Mouse (Mus musculus): ENCODE data around the gene Rbm41. TPM values are rescaled to one million over a fixed set of nuclear protein-coding genes. Genes with fewer than 3 reads are reported as not detected.
A peak's percentile ranks its signal among the peaks of the same experiment; 100 is the strongest.

Gene Rbm41
- 20.7 and 20.8 TPM in 2 replicates for total RNA-seq (2012; rRNA removed)

DNA sequence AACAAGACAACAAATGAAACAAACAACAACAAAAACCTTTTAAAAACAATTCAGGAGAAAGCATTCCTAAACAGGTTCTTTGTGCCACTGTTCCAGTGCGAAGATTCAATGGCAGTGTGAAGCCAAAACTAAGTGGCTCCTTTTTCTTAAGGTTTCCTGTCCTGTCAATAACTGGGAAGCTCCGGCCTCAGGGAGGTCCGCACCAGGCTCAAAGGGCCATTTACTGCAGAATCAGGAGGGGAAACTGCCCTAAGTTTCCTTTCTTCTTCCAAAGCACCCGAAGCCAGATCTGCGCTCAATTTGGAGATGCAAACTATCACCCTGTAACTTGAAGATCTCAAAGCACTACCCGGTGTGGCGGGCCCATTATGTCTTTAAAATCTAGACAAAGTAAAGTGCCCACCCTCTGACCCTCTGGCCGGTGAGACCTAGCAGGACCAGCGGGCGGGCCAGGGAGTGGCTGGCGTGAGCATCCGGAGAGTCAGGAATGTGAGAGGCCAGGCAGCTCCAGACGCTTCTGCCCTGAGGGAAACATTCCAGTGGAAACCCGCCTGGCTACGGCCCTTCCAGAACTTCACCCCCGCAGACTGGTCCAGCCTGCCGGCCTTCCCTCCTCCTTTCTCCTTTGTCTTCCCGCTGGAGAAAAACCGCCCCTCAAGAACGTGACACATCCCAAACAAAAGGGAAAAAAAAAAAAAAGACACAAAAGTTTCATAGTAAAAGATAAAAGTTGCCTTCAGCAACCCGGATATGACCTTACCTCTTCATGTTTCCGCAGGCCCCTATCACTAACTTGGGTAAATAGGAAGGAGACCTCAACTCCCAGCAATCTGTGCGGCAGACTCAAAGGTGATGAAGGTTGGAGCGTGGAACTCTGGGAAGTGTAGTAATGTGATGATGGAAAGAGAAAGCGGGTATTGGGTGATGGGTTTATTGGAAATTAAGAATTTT is at the start of gene Rbm41:
Gene Rbm41 (minus strand): TSS at position 856 of the 951 bp plus-strand sequence.
- peak; percentile 65 for DNase-seq (ENCODE audit: low read depth, low spot score)
- H3K4me1 ChIP-seq (ENCODE audit: control insufficient read depth in 2 of 2, insufficient read depth in 2 of 2, low read length in 2 of 2, poor library complexity in 1 of 2) = no peaks in the 10 kb centered on the region
- H3K36me3 ChIP-seq (ENCODE audit: control insufficient read depth, insufficient read depth, low read length, poor library complexity, severe bottlenecking) = no peaks in the 10 kb centered on the region; the same call in 1 of the 2 replicates
- no peaks in the 10 kb centered on the region for H3K9me3 ChIP-seq (ENCODE audit: control insufficient read depth, insufficient read depth, low read depth, low read length)
- peak; percentile 70 for TF ChIP-seq ZNF384 (IDR thresholded peaks at IDR 0.05; ENCODE audit: low read depth, low read length)
- 0 out of 2 replicates have a peak, but pooled peaks have one; percentile 46 for TF ChIP-seq CHD2 (IDR thresholded peaks at IDR 0.05; ENCODE audit: low read depth, low read length)
- TF ChIP-seq MAFK (IDR thresholded peaks at IDR 0.05; ENCODE audit: insufficient read depth, low read depth, low read length) = no peak
- TF ChIP-seq ZC3H11A (IDR thresholded peaks at IDR 0.05; ENCODE audit: borderline replicate concordance, low read depth, low read length) = no peak
- peak; percentile 79 for TF ChIP-seq HCFC1 (IDR thresholded peaks at IDR 0.05; ENCODE audit: borderline replicate concordance, insufficient read depth, low read length)
- in situ Hi-C loops (cut with MboI; ENCODE audit: low sequenced_read_pairs in 2 of 2, unreplicated experiment in 2 of 2) = no loop called here
- H3K4me3 ChIP-seq (ENCODE audit: insufficient read depth in 1 of 2, low read depth in 1 of 2, low read length in 2 of 2, poor library complexity in 1 of 2, severe bottlenecking in 1 of 2) = peak within 1 kb of the TSS; percentile 62 to 68
- peak within 1 kb of the TSS; percentile 47 for H3K9ac ChIP-seq (ENCODE audit: insufficient read depth, low read depth, low read length, poor library complexity, severe bottlenecking)
- peak within 1 kb of the TSS; percentile 96 for H3K27ac ChIP-seq (ENCODE audit: insufficient read depth, low read depth, low read length, poor library complexity, severe bottlenecking)

DNA sequence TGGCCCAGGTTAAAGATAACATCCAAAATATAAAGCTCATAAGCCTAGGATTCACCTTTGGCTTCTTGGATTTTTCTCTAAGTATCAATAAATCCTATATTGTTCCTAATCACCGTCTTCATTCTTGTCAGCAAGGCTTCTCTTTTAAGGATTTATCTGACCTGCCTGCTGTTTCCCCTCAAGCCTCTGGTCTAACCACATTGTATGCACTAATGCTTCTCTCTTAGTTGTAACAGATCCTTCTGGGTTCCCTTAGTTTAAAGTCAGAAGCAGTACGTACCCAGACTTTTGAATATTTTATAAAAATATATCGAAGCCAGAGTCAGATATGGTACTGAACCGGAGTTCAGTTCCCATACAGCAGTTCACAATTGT is 283 bp upstream of the Rbm41 start:
- Histone ChIP-seq H3K27ac (ENCODE audit: insufficient read depth, low read depth, low read length, poor library complexity, severe bottlenecking) (no peak overlapping the region; the same call in 1 of the 2 replicates), H3K9me3 (ENCODE audit: control insufficient read depth, insufficient read depth, low read depth, low read length) (no peaks in the 10 kb centered on the region), H3K4me3 (ENCODE audit: insufficient read depth in 1 of 2, low read depth in 1 of 2, low read length in 2 of 2, poor library complexity in 1 of 2, severe bottlenecking in 1 of 2) (peak overlapping the region in 1 of 2 experiments; percentile 68; a peak in 2 of 4 replicates), H3K9ac (ENCODE audit: insufficient read depth, low read depth, low read length, poor library complexity, severe bottlenecking) (no peak overlapping the region), H3K4me1 (ENCODE audit: control insufficient read depth in 2 of 2, insufficient read depth in 2 of 2, low read length in 2 of 2, poor library complexity in 1 of 2) (no peaks in the 10 kb centered on the region), H3K36me3 (ENCODE audit: control insufficient read depth, insufficient read depth, low read length, poor library complexity, severe bottlenecking) (no peaks in the 10 kb centered on the region)
- in situ Hi-C loops (cut with MboI; ENCODE audit: low sequenced_read_pairs in 2 of 2, unreplicated experiment in 2 of 2) = no loop called here
- DNase-seq (ENCODE audit: low read depth, low spot score) = no peak
- no peak for TF ChIP-seq ZC3H11A (IDR thresholded peaks at IDR 0.05; ENCODE audit: borderline replicate concordance, low read depth, low read length)
- no peak for TF ChIP-seq CHD2 (IDR thresholded peaks at IDR 0.05; ENCODE audit: low read depth, low read length)
- TF ChIP-seq MAFK (IDR thresholded peaks at IDR 0.05; ENCODE audit: insufficient read depth, low read depth, low read length) = no peak
- no peak for TF ChIP-seq HCFC1 (IDR thresholded peaks at IDR 0.05; ENCODE audit: borderline replicate concordance, insufficient read depth, low read length)
- no peak for TF ChIP-seq ZNF384 (IDR thresholded peaks at IDR 0.05; ENCODE audit: low read depth, low read length)

DNA sequence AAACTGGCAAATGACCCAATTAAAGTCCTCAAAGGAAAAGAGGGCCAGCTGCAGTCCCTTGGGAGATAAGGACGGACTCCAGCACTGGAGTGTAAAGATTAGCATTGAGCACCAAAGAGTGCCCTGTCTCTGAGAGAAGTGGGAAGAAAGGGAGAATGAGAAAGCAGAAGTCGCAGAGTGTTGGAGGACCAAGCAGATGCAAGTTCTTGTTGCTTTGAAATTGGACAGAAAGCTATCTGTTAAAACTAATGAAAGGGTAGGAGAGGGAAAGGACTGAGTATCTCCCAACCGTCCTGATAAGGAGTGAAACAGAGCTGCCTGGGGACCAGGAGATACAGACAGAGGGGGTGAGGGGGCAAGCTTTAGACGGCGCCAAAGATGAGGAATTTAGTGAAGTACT is 16.3 kb downstream of the Rbm41 start:
- Histone ChIP-seq H3K4me3 (ENCODE audit: insufficient read depth in 1 of 2, low read depth in 1 of 2, low read length in 2 of 2, poor library complexity in 1 of 2, severe bottlenecking in 1 of 2) (no peak overlapping the region), H3K9me3 (ENCODE audit: control insufficient read depth, insufficient read depth, low read depth, low read length) (no peaks in the 10 kb centered on the region), H3K36me3 (ENCODE audit: control insufficient read depth, insufficient read depth, low read length, poor library complexity, severe bottlenecking) (no peaks in the 10 kb centered on the region), H3K4me1 (ENCODE audit: control insufficient read depth in 2 of 2, insufficient read depth in 2 of 2, low read length in 2 of 2, poor library complexity in 1 of 2) (no peaks in the 10 kb centered on the region), H3K27ac (ENCODE audit: insufficient read depth, low read depth, low read length, poor library complexity, severe bottlenecking) (no peak overlapping the region), H3K9ac (ENCODE audit: insufficient read depth, low read depth, low read length, poor library complexity, severe bottlenecking) (no peak overlapping the region)
- TF ChIP-seq MAFK (IDR thresholded peaks at IDR 0.05; ENCODE audit: insufficient read depth, low read depth, low read length) = no peak
- TF ChIP-seq HCFC1 (IDR thresholded peaks at IDR 0.05; ENCODE audit: borderline replicate concordance, insufficient read depth, low read length) = no peak
- no peak for TF ChIP-seq ZNF384 (IDR thresholded peaks at IDR 0.05; ENCODE audit: low read depth, low read length)
- TF ChIP-seq CHD2 (IDR thresholded peaks at IDR 0.05; ENCODE audit: low read depth, low read length) = no peak
- TF ChIP-seq ZC3H11A (IDR thresholded peaks at IDR 0.05; ENCODE audit: borderline replicate concordance, low read depth, low read length) = no peak
- no peak for DNase-seq (ENCODE audit: low read depth, low spot score)
- in situ Hi-C loops (cut with MboI; ENCODE audit: low sequenced_read_pairs in 2 of 2, unreplicated experiment in 2 of 2) = no loop called here

GRCm38 (mm10) chrX:139933507-139933906 is 64.9 kb downstream of the Rbm41 start:
- no peak overlapping the region for H3K4me3 ChIP-seq (ENCODE audit: insufficient read depth in 1 of 2, low read depth in 1 of 2, low read length in 2 of 2, poor library complexity in 1 of 2, severe bottlenecking in 1 of 2)
- no peaks in the 10 kb centered on the region for H3K9me3 ChIP-seq (ENCODE audit: control insufficient read depth, insufficient read depth, low read depth, low read length)
- TF ChIP-seq ZC3H11A (IDR thresholded peaks at IDR 0.05; ENCODE audit: borderline replicate concordance, low read depth, low read length) (no peak), CHD2 (IDR thresholded peaks at IDR 0.05; ENCODE audit: low read depth, low read length) (no peak), ZNF384 (IDR thresholded peaks at IDR 0.05; ENCODE audit: low read depth, low read length) (no peak), HCFC1 (IDR thresholded peaks at IDR 0.05; ENCODE audit: borderline replicate concordance, insufficient read depth, low read length) (no peak), MAFK (IDR thresholded peaks at IDR 0.05; ENCODE audit: insufficient read depth, low read depth, low read length) (no peak)
- no peak for DNase-seq (ENCODE audit: low read depth, low spot score)
- no peaks in the 10 kb centered on the region for H3K36me3 ChIP-seq (ENCODE audit: control insufficient read depth, insufficient read depth, low read length, poor library complexity, severe bottlenecking)
- no peak overlapping the region for H3K27ac ChIP-seq (ENCODE audit: insufficient read depth, low read depth, low read length, poor library complexity, severe bottlenecking)
- H3K9ac ChIP-seq (ENCODE audit: insufficient read depth, low read depth, low read length, poor library complexity, severe bottlenecking) = no peak overlapping the region
- in situ Hi-C loops (cut with MboI; ENCODE audit: low sequenced_read_pairs in 2 of 2, unreplicated experiment in 2 of 2) = no loop called here
- no peaks in the 10 kb centered on the region for H3K4me1 ChIP-seq (ENCODE audit: control insufficient read depth in 2 of 2, insufficient read depth in 2 of 2, low read length in 2 of 2, poor library complexity in 1 of 2)
